Mouse (Mus musculus): ENCODE data around the gene Fbxl17.

Gene Fbxl17

GRCm38 (mm10) chr17:63328888-63329287 is 170.9 kb downstream of the Fbxl17 start:
- DNase-seq (ENCODE audit: low spot score in 2 of 2): peak; percentile 8 to 11

DNA sequence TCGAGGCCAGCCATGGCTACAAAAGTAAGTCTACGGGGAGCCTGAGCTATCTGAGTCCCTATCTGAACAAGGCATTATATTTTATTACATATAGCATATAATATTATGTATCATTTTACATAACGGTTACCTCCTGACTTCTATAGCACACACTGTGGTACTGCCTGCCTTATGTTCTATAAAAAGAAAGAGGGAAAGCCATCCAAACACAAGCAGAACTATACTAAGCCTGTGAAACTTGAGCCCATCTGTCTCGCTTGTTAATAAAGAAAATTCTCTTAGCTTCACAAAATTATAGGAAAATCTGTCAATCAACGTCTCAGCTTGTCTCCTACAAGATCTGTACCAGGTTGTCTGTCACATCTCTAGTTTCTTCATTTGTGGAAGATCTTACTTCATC is 173.6 kb downstream of the Fbxl17 start:
- peak in 1 of 2 experiments; percentile 18 for DNase-seq (ENCODE audit: low spot score in 2 of 2)

DNA sequence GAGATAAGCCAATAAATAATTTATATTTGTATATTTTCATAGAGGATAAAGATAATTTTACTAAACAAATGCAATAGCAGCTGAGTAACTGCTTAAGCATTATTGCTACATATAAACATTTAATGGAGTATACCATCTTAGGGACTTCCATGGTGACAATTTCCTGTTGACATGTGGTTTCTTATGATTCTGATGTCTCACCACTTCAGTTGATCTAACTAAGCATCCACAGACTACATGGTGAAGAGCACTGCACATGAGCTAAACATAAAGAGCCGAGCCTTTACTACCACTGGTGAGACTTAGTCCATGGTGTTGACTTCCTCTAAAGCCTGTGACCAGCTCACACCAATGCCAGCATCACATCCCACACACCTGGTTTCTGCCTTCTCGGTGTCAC is 175.1 kb downstream of the Fbxl17 start:
- peak in 1 of 2 experiments; percentile 18 for DNase-seq (ENCODE audit: low spot score in 2 of 2)

GRCm38 (mm10) chr17:63324039-63324438 is 175.8 kb downstream of the Fbxl17 start:
- DNase-seq (ENCODE audit: low spot score in 2 of 2): peak; percentile 59 to 69

DNA sequence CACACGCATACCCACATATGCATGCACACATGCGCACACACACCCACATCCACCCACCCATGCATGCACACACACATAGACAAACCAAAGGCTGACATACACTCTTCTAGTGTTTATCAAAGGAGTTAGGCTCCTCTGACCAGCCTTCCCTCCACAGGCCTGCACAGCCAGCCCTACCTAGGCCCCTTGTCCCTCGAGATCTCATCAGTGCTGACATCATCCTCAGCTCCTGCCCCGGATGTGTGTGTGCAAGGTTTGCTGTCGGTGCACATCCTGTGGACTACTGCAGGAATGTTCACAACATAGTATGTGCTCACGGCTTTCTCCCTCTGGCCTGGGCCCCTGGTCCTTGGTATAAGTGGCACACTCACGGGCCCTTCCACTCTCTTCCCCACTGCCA is 177.0 kb downstream of the Fbxl17 start:
- DNase-seq (ENCODE audit: low spot score in 2 of 2): no peak

DNA sequence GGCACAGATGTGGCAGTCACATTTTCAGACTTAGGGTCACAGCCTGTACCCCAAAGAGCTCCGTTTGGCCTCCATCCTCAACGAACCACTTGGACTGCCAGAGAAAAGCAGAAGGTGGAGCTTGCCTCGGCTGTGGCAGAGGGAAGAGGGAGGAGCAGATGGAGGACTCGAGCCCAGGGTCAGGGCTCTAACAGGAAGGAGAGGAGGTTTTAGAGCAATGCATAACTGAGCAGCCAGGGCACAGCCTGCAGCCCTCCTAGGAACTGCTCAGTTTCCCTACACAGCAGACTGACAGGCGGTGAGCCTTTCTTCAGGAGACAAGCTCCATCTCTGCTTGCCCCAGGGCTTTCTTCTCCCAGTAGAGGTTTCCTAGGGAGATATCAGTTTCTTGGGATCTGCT is 178.5 kb downstream of the Fbxl17 start:
- DNase-seq (ENCODE audit: low spot score in 2 of 2): peak in 1 of 2 experiments; percentile 27

DNA sequence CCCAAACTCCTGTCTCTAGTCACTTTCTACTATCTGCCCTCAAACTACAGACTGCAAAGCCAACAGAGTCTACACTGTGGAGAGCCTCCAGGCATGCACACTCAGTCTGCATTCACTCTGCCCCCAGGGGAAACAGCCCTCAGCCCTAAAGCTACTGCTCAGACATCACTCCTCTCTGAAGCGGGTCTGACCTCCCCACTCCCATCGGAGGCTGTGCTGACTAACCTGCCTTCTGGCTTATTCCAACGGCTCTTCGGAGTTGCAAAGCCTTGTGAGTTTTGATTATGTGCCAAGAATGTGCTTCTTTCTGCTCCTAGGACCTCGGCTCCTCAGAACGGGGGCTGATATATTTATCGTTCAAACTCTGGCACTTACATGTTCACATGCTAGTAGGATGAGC is 182.3 kb downstream of the Fbxl17 start:
- DNase-seq (ENCODE audit: low spot score in 2 of 2): peak in 1 of 2 experiments; percentile 27

DNA sequence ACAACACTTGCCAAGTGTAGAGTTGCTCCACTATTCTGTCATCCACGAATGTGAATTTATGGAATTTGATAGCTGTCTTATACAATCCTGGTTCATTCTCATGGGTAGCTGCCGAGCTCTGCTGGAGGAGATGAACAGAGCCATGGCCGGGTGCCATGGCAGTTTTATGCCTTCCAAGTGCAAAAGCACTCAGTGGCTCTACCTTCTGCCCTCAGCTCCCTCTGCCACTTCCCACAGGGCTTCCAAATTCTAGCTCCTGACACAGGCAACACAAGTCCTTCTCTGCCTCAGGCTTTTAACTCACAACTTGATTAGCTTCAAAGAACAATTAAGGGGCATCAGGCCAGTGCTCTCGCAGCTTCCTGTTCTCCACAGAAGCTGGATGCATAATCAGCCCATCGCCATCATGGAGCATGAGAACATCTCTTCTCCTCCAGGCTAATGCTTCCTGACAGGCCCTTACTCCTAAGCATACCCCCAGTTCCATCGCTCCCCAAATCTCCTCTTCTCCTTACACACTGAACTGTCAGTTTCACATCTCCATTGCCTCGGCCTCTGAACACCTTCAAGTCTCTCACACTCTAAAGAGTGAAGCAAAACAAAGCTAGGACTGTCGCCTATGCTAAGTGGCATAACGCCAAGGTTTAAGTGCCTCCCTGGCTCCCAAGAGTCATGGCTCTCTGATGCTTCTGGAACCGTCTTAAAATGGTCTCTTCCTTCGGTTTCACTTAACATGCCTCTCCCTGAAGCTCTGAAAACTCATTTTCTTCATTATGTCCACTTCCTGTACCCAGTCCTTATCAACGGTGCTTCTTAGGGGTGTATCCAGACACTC is 184.0 kb downstream of the Fbxl17 start:
- DNase-seq (ENCODE audit: low spot score in 2 of 2): peak in 1 of 2 experiments; percentile 24

DNA sequence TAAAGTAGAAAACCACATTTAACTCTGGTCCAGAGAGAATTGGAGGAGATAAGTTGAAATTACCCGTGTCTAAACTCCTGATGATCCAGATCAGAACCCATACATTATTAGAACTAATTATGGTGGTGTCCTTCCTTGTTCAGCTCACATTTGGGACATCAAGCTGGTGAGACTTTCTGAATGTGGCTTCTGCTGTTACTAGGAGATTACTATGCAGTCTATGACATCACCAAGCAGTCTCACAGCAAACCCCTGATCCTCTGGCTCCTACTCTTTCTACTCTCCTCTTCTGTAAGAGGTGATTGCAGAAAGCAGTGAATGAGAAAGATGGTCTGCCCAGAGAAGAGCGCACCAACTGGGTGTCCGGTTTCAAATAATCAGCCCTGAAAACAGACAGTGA is 187.0 kb downstream of the Fbxl17 start:
- no peak for DNase-seq (ENCODE audit: low spot score in 2 of 2)

DNA sequence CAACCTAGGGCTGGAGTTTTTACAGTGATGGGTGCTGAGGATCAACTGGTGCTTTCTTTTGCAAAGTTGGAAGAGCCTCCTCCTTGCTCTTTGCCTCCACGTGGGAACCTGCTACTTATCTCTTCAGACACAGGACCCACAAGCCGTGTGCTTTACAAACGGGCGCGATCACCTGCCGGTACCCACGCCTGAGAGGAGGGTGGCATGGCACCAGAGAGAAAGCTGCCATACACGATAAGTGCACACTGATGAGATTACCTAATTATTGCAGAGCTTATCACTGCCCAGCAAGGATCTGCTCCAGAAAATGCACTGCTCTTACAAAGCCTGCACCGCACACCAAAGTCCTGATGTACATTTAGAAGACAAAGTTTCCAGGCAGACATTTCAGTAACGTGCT is 187.5 kb downstream of the Fbxl17 start:
- DNase-seq (ENCODE audit: low spot score in 2 of 2): no peak

DNA sequence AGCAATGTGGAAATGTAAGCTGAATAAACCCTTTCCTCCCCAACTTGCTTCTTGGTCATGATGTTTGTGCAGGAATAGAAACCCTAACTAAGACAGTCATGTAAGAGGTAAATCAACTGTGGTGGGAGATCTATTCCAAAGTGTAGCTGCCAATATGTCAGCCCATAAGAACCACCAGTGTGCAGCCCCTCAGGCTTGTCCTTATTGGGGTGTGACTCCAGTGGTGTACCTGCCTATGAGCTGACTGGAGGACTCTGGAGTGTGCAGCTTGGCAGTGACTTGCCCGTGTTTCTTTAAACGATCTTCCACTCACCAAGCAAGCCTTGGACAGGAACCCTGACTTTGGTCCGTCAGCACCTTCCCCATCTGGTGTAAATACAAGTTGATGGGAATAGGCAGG is 188.2 kb downstream of the Fbxl17 start:
- no peak for DNase-seq (ENCODE audit: low spot score in 2 of 2)

GRCm38 (mm10) chr17:63310021-63310420 is 189.8 kb downstream of the Fbxl17 start:
- no peak for DNase-seq (ENCODE audit: low spot score in 2 of 2)

- no peak for DNase-seq (ENCODE audit: low spot score in 2 of 2)
Measured at GRCm38 (mm10) chr17:63303862-63304261, 196.0 kb downstream of the Fbxl17 start.

GRCm38 (mm10) chr17:63301822-63302393 is 197.9 kb downstream of the Fbxl17 start:
- DNase-seq (ENCODE audit: low spot score in 2 of 2): no peak

- DNase-seq (ENCODE audit: low spot score in 2 of 2): no peak
Measured at GRCm38 (mm10) chr17:63295471-63295870, 204.3 kb downstream of the Fbxl17 start.

GRCm38 (mm10) chr17:63294961-63295360 is 204.9 kb downstream of the Fbxl17 start:
- no peak for DNase-seq (ENCODE audit: low spot score in 2 of 2)

DNA sequence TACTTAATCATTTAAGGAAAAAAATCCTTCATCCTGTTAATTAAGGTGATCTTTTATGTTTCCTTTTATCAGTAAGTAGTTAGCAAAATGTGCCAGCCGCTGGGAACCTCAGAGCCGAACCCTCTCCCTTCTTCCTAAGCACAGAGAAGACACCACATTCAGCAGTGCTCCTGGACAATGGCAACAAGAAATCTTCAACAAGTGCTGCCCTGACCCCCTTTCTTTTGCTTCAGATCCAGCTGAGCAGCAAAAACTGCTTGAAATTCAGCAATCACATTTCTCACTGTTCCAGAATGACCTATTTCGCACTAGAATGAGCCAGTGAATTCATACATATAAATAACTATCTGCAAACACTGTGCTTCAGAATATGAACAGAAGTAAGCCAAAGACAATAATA is 205.8 kb downstream of the Fbxl17 start:
- DNase-seq (ENCODE audit: low spot score in 2 of 2): no peak

DNA sequence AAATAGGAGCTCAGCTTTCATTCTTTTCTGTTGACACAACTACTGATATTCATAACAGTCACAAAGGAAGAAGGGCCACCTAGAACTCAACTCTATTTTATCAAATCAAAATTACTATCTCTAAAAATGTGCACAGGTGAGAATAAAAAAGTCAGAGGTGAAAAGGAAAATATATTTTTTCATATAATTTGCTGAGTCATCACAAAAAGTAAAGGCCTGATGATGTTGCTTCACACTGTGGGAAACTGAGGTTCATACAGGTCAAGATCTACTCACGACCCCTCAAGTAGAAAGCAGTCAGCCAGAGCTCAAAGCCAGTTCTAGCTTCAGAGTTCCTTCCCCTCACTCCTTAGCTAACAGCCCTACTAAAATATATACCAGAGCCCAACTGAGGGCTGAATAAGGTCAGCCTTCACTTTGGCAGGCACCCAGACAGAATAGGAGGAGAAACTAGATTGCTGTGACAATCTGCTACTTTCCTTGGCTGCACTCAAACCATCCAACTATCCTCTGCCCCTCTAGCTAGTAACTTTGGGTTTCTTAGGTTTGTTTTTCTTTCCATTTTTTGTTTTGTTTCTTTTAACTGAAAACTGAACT is 210.4 kb downstream of the Fbxl17 start:
- no peak for DNase-seq (ENCODE audit: low spot score in 2 of 2)

- DNase-seq (ENCODE audit: low spot score in 2 of 2): no peak
Measured at GRCm38 (mm10) chr17:63288850-63289249, 211.0 kb downstream of the Fbxl17 start.

DNA sequence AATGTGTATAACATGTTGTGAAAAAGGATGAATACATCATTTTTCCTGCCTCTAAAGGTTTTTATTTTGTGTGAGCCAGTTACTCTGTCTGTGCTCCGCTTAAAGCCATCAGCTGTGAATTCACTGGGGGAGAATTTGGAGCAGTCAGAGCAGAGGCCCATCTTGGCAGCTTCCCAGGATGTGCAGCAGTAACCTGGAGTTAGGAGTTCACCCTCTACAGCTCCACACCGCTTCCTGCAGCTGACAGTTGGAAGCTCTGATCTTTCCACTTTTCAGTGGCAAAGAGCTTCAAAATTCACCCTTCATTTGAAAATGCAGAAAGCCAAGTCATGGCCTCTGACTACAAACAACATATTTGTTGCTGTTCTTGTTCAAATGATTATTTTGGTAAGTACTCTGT is 212.4 kb downstream of the Fbxl17 start:
- peak; percentile 39 to 48 for DNase-seq (ENCODE audit: low spot score in 2 of 2)

GRCm38 (mm10) chr17:63285265-63285939 is 214.4 kb downstream of the Fbxl17 start:
- DNase-seq (ENCODE audit: low spot score in 2 of 2): peak; percentile 89 to 93

GRCm38 (mm10) chr17:63284074-63284473 is 215.7 kb downstream of the Fbxl17 start:
- no peak for DNase-seq (ENCODE audit: low spot score in 2 of 2)

All from right cerebral cortex, postnatal 10 days (tissue).